Mouse (Mus musculus) retina, adult 2 months (tissue): ENCODE data around the gene Dcpp3.
"Not testable (repeated sequence)": the region's sequence is repeated elsewhere in the genome, so short reads cannot be mapped to it uniquely, and the experiment has no call there.

Experiments used
- DNase-seq: peaks from one replicate; pipeline ENCODE4 v3.0.0-alpha.2; 2012; ENCODE audit warnings: low read depth, low spot score

Dcpp3 gene

GRCm38 (mm10) chr17:23917158-23917557 is at the start of gene Dcpp3:
Gene Dcpp3 (plus strand): TSS chr17:23917458.
- not testable (repeated sequence) for DNase-seq

- no peak for DNase-seq
Observed at GRCm38 (mm10) chr17:23867756-23868155, 49.5 kb upstream of the Dcpp3 start, which contains the start of gene Prss21. Gene Prss21 (plus strand): TSS chr17:23868056.

- DNase-seq = no peak
Observed at GRCm38 (mm10) chr17:23868513-23868912, 48.7 kb upstream of the Dcpp3 start.

GRCm38 (mm10) chr17:23873884-23874856 is 43.1 kb upstream of the Dcpp3 start:
- DNase-seq = peak; percentile 25

GRCm38 (mm10) chr17:23876741-23877140 is 40.5 kb upstream of the Dcpp3 start:
- no peak for DNase-seq

GRCm38 (mm10) chr17:23877166-23877565 is 40.1 kb upstream of the Dcpp3 start:
- no peak for DNase-seq

GRCm38 (mm10) chr17:23880576-23880975 is 36.7 kb upstream of the Dcpp3 start, which contains the start of the genes Dcpp1 and Dcpp2:
Gene Dcpp1 (plus strand): TSS chr17:23880876.
Gene Dcpp2 (plus strand): TSS chr17:23880880.
- not testable (repeated sequence) for DNase-seq

- DNase-seq = peak; percentile 59
Observed at GRCm38 (mm10) chr17:23924531-23925007, 7.3 kb downstream of the Dcpp3 start.

GRCm38 (mm10) chr17:23925090-23925493 is 7.8 kb downstream of the Dcpp3 start:
- peak; percentile 11 for DNase-seq

GRCm38 (mm10) chr17:23931157-23931556 is 13.9 kb downstream of the Dcpp3 start:
- no peak for DNase-seq

GRCm38 (mm10) chr17:23941372-23941771 is 24.1 kb downstream of the Dcpp3 start, which contains the start of gene Sbp:
Gene Sbp (plus strand): TSS chr17:23941672.
- DNase-seq = no peak

- DNase-seq = not testable (repeated sequence)
Observed at GRCm38 (mm10) chr17:23947486-23947885, 30.2 kb downstream of the Dcpp3 start.

- no peak for DNase-seq
Observed at GRCm38 (mm10) chr17:23949068-23949467, 31.8 kb downstream of the Dcpp3 start.

- not testable (repeated sequence) for DNase-seq
Observed at GRCm38 (mm10) chr17:23950828-23951227, 33.6 kb downstream of the Dcpp3 start.

GRCm38 (mm10) chr17:23955174-23955573 is 37.9 kb downstream of the Dcpp3 start, which contains the start of gene Sbpl:
Gene Sbpl (minus strand): TSS chr17:23955274.
- DNase-seq = no peak

GRCm38 (mm10) chr17:23960084-23960738 is 43.0 kb downstream of the Dcpp3 start:
- peak; percentile 44 for DNase-seq

- DNase-seq = no peak
Observed at GRCm38 (mm10) chr17:23961573-23962122, 44.4 kb downstream of the Dcpp3 start.

GRCm38 (mm10) chr17:23965805-23966425 is 48.7 kb downstream of the Dcpp3 start:
- no peak for DNase-seq

GRCm38 (mm10) chr17:23966658-23967401 is 49.6 kb downstream of the Dcpp3 start:
- DNase-seq = no peak

GRCm38 (mm10) chr17:23968780-23969179 is 51.5 kb downstream of the Dcpp3 start:
- DNase-seq = no peak
